Mouse (Mus musculus) lung, postnatal 0 days (tissue): Measurements from ENCODE around the gene Pde11a. TPM values are rescaled to one million over a fixed set of nuclear protein-coding genes. Genes with fewer than 3 reads are reported as not detected.

Experiments used
- ATAC-seq: fragments of 200-750 bp; cut with Nextera tagmentation; 2 replicates; pipeline ENCODE4 v1.8.0; 2017; ENCODE audit warnings: moderate library complexity
- DNase-seq: peaks from one replicate; pipeline ENCODE4 v3.0.0-alpha.2; 2016; ENCODE audit warnings: low spot score
- H3K27ac ChIP-seq: fragments of 300-500 bp; sonication (generic); 2 replicates; pipeline ENCODE4 v1.5.1; 2014; ENCODE audit warnings: antibody characterized with exemption, mild to moderate bottlenecking, low read length, mixed read lengths
- H3K27me3 ChIP-seq: fragments of 300-500 bp; sonication (generic); replicated peaks from 2 replicates; pipeline ENCODE4 v1.6.1; 2014; ENCODE audit warnings: low read length, mixed read lengths; ENCODE audit not compliant: insufficient read depth
- H3K36me3 ChIP-seq: fragments of 300-500 bp; sonication (generic); 2 replicates; pipeline ENCODE4 v1.6.1; 2014; ENCODE audit warnings: low read length, mixed read lengths; ENCODE audit not compliant: insufficient read depth
- H3K4me1 ChIP-seq: fragments of 300-500 bp; sonication (generic); 2 replicates; pipeline ENCODE4 v1.6.1; 2014; ENCODE audit warnings: antibody characterized with exemption, low read depth, low read length, mixed read lengths; ENCODE audit not compliant: insufficient read depth
- H3K4me2 ChIP-seq: fragments of 300-500 bp; sonication (generic); replicated peaks from 2 replicates; pipeline ENCODE4 v1.6.1; 2014; ENCODE audit warnings: low read depth, mild to moderate bottlenecking, low read length, moderate library complexity, mixed read lengths
- H3K4me3 ChIP-seq: fragments of 300-500 bp; sonication (generic); 2 replicates; pipeline ENCODE4 v1.5.1; 2014; ENCODE audit warnings: low read depth, low read length
- H3K9ac ChIP-seq: fragments of 300-500 bp; sonication (generic); replicated peaks from 2 replicates; pipeline ENCODE4 v1.6.1; 2014; ENCODE audit warnings: low read depth, mild to moderate bottlenecking
- H3K9me3 ChIP-seq: fragments of 300-500 bp; sonication (generic); 2 replicates; pipeline ENCODE4 v1.6.1; 2016; ENCODE audit warnings: low read length, mixed read lengths
- CTCF ChIP-seq: IDR thresholded peaks from 2 replicates; pipeline ENCODE4 v1.5.1; 2016; ENCODE audit warnings: antibody characterized with exemption, mild to moderate bottlenecking
- EP300 ChIP-seq: IDR thresholded peaks from 2 replicates; pipeline ENCODE4 v1.6.1; 2016; ENCODE audit warnings: antibody characterized with exemption, mild to moderate bottlenecking, control low read depth
- WGBS: fragments of 180-500 bp; shearing (Covaris S2); extraction: QIAGEN DNeasy Blood & Tissue Kit; methylation state at CpG from one replicate; pipeline ENCODE4 v1.1.7; 2014; 5-methylcytosine and 5-hydroxymethylcytosine counted together
- polyA plus RNA-seq: library from polyadenylated mRNA; unstranded; fragments of >200 nt; fragmentation: Nextera tagmentation; extraction: Ambion mirVana; gene quantifications from 2 replicates; pipeline ENCODE4 v1.2.1, GENCODE M21; 2015

Gene Pde11a
- polyA plus RNA-seq, 1 experiment from 2014 or later = 0.16 TPM

DNA sequence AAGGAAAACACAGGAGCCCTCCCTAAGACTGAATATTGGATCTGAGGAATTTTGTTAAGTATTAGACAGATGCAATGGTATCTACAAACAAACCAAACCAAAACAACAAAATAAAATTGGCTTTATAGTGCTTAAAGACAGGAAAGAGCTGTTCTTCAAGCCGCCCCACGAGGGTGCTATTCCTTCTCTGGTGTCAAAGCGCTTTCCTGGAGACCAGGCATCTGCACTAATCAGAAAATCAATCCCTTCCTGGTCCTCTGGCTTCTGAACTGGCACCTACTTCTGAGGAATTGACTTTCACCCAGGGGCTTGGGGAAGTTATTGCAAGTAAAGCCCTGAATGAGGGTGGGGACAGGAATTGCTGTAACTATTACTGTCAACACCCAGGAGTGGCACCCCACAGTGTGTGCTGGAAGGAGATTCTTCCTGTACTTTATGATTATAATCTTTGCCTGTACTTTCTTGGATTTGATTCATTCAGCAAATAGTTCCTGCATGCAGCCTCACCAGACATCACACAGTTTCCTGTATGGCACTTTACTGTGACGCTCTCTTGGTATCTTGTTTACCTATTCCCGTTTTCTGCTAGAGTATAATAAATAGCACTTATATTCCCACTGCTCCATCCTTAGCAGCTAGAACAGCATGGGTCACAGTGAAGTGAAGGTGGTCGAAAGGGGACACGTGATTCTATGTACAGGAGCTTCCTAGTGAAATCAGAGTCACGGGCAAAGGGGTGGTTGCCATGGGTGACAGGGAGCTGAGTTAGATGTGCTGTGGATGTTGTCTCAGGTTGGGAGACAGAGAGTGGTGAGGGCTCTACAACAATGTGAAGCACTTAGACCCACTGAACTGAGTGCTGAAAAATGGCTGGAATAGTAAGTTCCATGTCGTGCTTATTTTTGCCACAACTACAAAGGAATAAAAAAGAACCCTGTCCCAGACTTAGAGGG lies 210.2 kb downstream of the Pde11a start:
- ATAC-seq (peak; percentile 30; the same call in 1 of the 2 replicates), DNase-seq (peak; percentile 52)
- Histone ChIP-seq H3K4me2 (peak overlapping the region; percentile 47), H3K27me3 (no peaks in the 10 kb centered on the region), H3K9ac (no peak overlapping the region), H3K9me3 (no peaks in the 10 kb centered on the region), H3K27ac (no peak overlapping the region), H3K4me3 (peak overlapping the region; percentile 10; the same call in 1 of the 2 replicates), H3K36me3 (no peaks in the 10 kb centered on the region), H3K4me1 (no peaks in the 10 kb centered on the region; the same call in 1 of the 2 replicates)
- TF ChIP-seq CTCF (peak; percentile 58), EP300 (no peak)
- WGBS = 18% methylated on average over 9 of the region's 9 CpGs

- Histone ChIP-seq H3K27me3 (no peaks in the 10 kb centered on the region), H3K36me3 (no peaks in the 10 kb centered on the region), H3K9ac (no peak overlapping the region), H3K4me2 (no peak overlapping the region), H3K9me3 (no peaks in the 10 kb centered on the region), H3K4me1 (no peaks in the 10 kb centered on the region; the same call in 1 of the 2 replicates), H3K27ac (no peak overlapping the region), H3K4me3 (no peak overlapping the region)
- WGBS = 87% methylated on average over 6 of the region's 6 CpGs
- DNase-seq (no peak), ATAC-seq (no peak)
- no peak for TF ChIP-seq CTCF
- TF ChIP-seq EP300 = no peak
Measured at GRCm38 (mm10) chr2:76126651-76127050, 211.9 kb downstream of the Pde11a start.

GRCm38 (mm10) chr2:76124821-76125220 lies 213.8 kb downstream of the Pde11a start:
- Histone ChIP-seq H3K27me3 (no peaks in the 10 kb centered on the region), H3K9ac (no peak overlapping the region), H3K4me2 (no peak overlapping the region), H3K36me3 (no peaks in the 10 kb centered on the region), H3K9me3 (no peaks in the 10 kb centered on the region), H3K4me3 (no peak overlapping the region), H3K27ac (no peak overlapping the region), H3K4me1 (no peaks in the 10 kb centered on the region)
- WGBS = 59% methylated on average over 6 of the region's 6 CpGs
- no peak for DNase-seq
- no peak for ATAC-seq
- TF ChIP-seq EP300 = no peak
- no peak for TF ChIP-seq CTCF

DNA sequence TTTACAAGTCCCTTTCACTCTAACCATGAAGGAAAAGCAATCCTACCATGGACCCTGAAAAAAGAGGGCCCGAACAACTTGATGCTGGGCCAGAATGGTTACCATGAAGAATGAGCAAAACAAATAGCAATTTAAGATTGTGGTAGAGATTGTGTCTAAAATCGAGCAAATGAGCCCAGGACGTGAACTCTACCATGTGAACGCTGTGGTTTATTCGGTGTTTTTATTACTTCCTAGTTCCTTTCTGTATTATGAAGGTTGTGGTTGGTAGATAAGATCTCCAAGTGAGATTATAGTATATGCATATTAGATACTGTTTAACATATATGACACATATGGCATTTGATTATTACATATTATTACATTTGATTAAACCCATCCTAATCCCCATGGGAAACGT lies 216.4 kb downstream of the Pde11a start:
- ATAC-seq (no peak), DNase-seq (no peak)
- no peak overlapping the region for H3K9ac ChIP-seq
- no peak for TF ChIP-seq CTCF
- no peak for TF ChIP-seq EP300
- no peak overlapping the region for H3K4me3 ChIP-seq
- H3K4me1 ChIP-seq = no peaks in the 10 kb centered on the region
- H3K36me3 ChIP-seq = no peaks in the 10 kb centered on the region
- no peaks in the 10 kb centered on the region for H3K27me3 ChIP-seq
- 83% methylated on average over 6 of the region's 6 CpGs for WGBS
- H3K27ac ChIP-seq = no peak overlapping the region
- no peaks in the 10 kb centered on the region for H3K9me3 ChIP-seq
- no peak overlapping the region for H3K4me2 ChIP-seq

GRCm38 (mm10) chr2:76119848-76120247 lies 218.7 kb downstream of the Pde11a start:
- Histone ChIP-seq H3K27ac (no peak overlapping the region), H3K9me3 (no peaks in the 10 kb centered on the region), H3K27me3 (no peaks in the 10 kb centered on the region), H3K4me3 (no peak overlapping the region), H3K36me3 (no peaks in the 10 kb centered on the region), H3K9ac (no peak overlapping the region), H3K4me2 (no peak overlapping the region), H3K4me1 (no peaks in the 10 kb centered on the region)
- DNase-seq (no peak), ATAC-seq (no peak)
- WGBS = 54% methylated on average over 2 of the region's 2 CpGs
- TF ChIP-seq EP300 (no peak), CTCF (0 out of 2 replicates have a peak, but pooled peaks have one; percentile 11)

DNA sequence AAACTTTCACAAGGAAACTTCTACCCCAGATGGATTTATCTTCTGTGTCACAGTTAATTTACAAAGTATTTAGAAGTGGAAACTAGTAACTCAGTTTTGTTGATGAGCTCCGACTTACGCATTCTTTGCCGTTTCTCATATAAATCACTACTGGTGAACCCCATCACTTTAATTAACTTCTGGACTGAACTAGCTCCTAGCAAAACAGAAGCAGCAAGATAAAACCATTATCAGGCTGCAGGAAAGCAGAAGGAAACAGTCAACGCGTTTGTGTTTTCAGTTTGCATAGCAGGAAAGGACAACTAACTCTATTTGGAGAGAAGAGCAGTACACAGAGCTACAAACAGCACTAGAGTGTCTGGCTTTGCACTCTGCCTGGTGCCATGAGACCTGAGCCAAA lies 220.1 kb downstream of the Pde11a start:
- no peaks in the 10 kb centered on the region for H3K9me3 ChIP-seq
- TF ChIP-seq CTCF = no peak
- no peak for TF ChIP-seq EP300
- no peak overlapping the region for H3K9ac ChIP-seq
- ATAC-seq (no peak), DNase-seq (no peak)
- no peak overlapping the region for H3K4me3 ChIP-seq
- 39% methylated on average over 5 of the region's 5 CpGs for WGBS
- no peak overlapping the region for H3K27ac ChIP-seq
- no peaks in the 10 kb centered on the region for H3K4me1 ChIP-seq
- no peaks in the 10 kb centered on the region for H3K36me3 ChIP-seq
- no peak overlapping the region for H3K4me2 ChIP-seq
- no peaks in the 10 kb centered on the region for H3K27me3 ChIP-seq
